Mouse (Mus musculus): ENCODE measurements around the gene Gkn3.

GRCm38 (mm10) chr6:87401456-87401855 lies 12.7 kb upstream of the Gkn3 start:
- TF ChIP-seq CTCF (IDR thresholded peaks at IDR 0.05; ENCODE audit: low read depth, low read length): no peak
- no peak for TF ChIP-seq POLR2A (IDR thresholded peaks at IDR 0.05; ENCODE audit: borderline replicate concordance, low read depth, low read length)

Data from bone marrow macrophage, adult 2 months (primary cell).